Mouse (Mus musculus): ENCODE data around the gene Mcidas.

DNA sequence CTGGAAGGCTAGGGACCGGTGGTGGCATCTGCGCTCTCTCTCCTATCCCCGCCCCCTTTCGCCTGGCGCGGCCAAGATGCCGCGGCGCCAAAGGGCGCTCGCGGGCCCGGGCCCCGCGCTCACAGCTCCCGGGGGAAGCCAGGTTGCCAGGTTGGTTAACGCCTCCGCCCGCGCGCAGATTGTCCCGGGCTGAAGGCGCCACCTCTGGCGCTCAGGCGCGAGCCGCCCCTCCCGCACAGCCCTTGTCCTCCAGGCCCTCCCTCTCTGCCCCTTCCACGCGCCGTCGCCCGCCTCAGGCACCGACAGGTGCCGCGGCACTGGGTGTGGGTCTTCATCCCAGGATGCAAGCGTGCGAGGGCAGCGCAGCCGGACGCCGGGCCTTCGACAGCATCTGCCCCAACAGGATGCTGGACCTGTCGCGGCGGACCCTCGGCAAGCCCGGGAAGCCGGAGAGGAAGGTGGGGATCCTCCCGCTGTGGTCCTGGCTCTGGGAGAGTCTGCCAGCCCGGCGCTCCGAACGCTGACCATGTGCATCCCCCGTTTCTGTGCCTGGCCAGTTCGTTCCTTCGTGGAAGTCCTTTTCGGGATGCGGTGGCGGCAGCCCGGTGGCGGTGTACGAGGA is at the start of gene Mcidas:
- TF ChIP-seq CTCF (IDR thresholded peaks at IDR 0.05; ENCODE audit: borderline replicate concordance, insufficient read depth, low read depth, low read length): no peak
- TF ChIP-seq POLR2A (IDR thresholded peaks at IDR 0.05; ENCODE audit: borderline replicate concordance, insufficient read depth, low read length): no peak

Data from cerebellum, adult 2 months (tissue).